Comparison of ENCODE assay signal across 16 mouse cellular contexts in the genomic region with DNA sequence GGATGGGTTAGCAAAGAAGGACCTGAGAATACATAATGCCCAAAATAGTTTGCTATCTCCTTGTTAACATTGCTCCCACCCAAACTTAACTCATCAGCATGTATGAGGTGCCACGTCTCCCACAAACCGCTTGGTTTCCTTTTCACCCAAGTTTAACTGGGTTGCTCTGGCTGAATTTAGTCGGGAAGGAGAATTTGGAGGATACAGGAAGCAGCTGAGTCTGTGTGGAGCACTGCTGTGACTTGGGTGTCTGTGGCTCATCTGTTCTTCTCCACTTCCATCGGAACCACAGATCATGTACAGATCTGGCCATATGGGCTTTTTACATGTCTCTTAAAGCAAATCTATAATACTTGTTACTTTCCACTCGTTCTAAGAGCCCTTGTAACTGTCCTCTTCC.
"Had no signal": no experiment of that assay in that cellular context is flagged by ENCODE, and none has a peak within 500 bp of the region (broad histone marks: within the 10 kb centered on the region; RNA-seq: fewer than 3 reads in every experiment).

No protein-coding gene starts in this region.

- H3K4me2 ChIP-seq: kidney, embryonic 15.5 days; limb, embryonic 15.5 days; liver, embryonic 12.5 days; lung, embryonic 14.5 days; midbrain, embryonic 12.5 days; neural tube, embryonic 13.5 days had no signal

- H3K9ac ChIP-seq: kidney, embryonic 15.5 days; limb, embryonic 15.5 days; liver, embryonic 12.5 days; lung, embryonic 14.5 days; midbrain, embryonic 12.5 days; neural tube, embryonic 13.5 days had no signal

- H3K4me1 ChIP-seq: kidney, embryonic 15.5 days; limb, embryonic 15.5 days; liver, embryonic 12.5 days; midbrain, embryonic 12.5 days; neural tube, embryonic 13.5 days had no signal

- H3K27ac ChIP-seq: kidney, embryonic 15.5 days; limb, embryonic 15.5 days; liver, embryonic 12.5 days; midbrain, embryonic 12.5 days; neural tube, embryonic 13.5 days had no signal

- ATAC-seq: intestine, embryonic 16.5 days; liver, embryonic 12.5 days; midbrain, embryonic 16.5 days had no signal

- DNase-seq: kidney, adult 2 months; kidney, postnatal 14 days; lung, embryonic 14.5 days; lung, postnatal 10 days; lung, postnatal 4 days; retina, postnatal 1 day; spleen, adult 18-20 months; thymus, adult 2 months; thymus, postnatal 25 days had no signal

- H3K36me3 ChIP-seq: kidney, embryonic 15.5 days; limb, embryonic 15.5 days; liver, embryonic 12.5 days; midbrain, embryonic 12.5 days; neural tube, embryonic 13.5 days had no signal

- H3K27me3 ChIP-seq: kidney, embryonic 15.5 days; limb, embryonic 15.5 days; liver, embryonic 12.5 days; midbrain, embryonic 12.5 days; neural tube, embryonic 13.5 days had no signal

- H3K4me3 ChIP-seq: kidney, embryonic 15.5 days; limb, embryonic 15.5 days; liver, embryonic 12.5 days; midbrain, embryonic 12.5 days; neural tube, embryonic 13.5 days had no signal

- H3K9me3 ChIP-seq: kidney, embryonic 15.5 days; limb, embryonic 15.5 days; liver, embryonic 12.5 days; midbrain, embryonic 12.5 days; neural tube, embryonic 13.5 days had no signal
